Mouse (Mus musculus): ENCODE data around the gene Ehbp1l1.
A peak's percentile ranks its signal among the peaks of the same experiment; 100 is the strongest.
"Not testable (repeated sequence)": the region's sequence is repeated elsewhere in the genome, so short reads cannot be mapped to it uniquely, and the experiment has no call there.

Ehbp1l1 gene

GRCm38 (mm10) chr19:5704801-5705571, 21.1 kb downstream of the Ehbp1l1 start:
- no peak for DNase-seq (ENCODE audit: low spot score)

- no peak for DNase-seq (ENCODE audit: low spot score)
Measured at GRCm38 (mm10) chr19:5704163-5704800, 21.8 kb downstream of the Ehbp1l1 start, which contains the start of gene Kcnk7. Gene Kcnk7, plus strand, starts transcription at chr19:5704367.

- no peak for DNase-seq (ENCODE audit: low spot score)
Measured at GRCm38 (mm10) chr19:5695849-5696462, 30.2 kb downstream of the Ehbp1l1 start.

GRCm38 (mm10) chr19:5693801-5694200, 32.3 kb downstream of the Ehbp1l1 start:
- no peak for DNase-seq (ENCODE audit: low spot score)

GRCm38 (mm10) chr19:5692913-5693396, 33.2 kb downstream of the Ehbp1l1 start:
- DNase-seq (ENCODE audit: low spot score): peak; percentile 50

- no peak for DNase-seq (ENCODE audit: low spot score)
Measured at GRCm38 (mm10) chr19:5692086-5692912, 33.8 kb downstream of the Ehbp1l1 start.

GRCm38 (mm10) chr19:5691601-5692000, 34.5 kb downstream of the Ehbp1l1 start:
- DNase-seq (ENCODE audit: low spot score): no peak

- no peak for DNase-seq (ENCODE audit: low spot score)
Measured at GRCm38 (mm10) chr19:5690343-5690735, 35.8 kb downstream of the Ehbp1l1 start.

- DNase-seq (ENCODE audit: low spot score): peak; percentile 79
Measured at GRCm38 (mm10) chr19:5689565-5690342, 36.4 kb downstream of the Ehbp1l1 start.

- no peak for DNase-seq (ENCODE audit: low spot score)
Measured at GRCm38 (mm10) chr19:5689088-5689428, 37.1 kb downstream of the Ehbp1l1 start.

- DNase-seq (ENCODE audit: low spot score): peak; percentile 98
Measured at GRCm38 (mm10) chr19:5688200-5689087, 37.7 kb downstream of the Ehbp1l1 start, which contains the start of the genes Map3k11 and Pcnx3. Gene Map3k11, plus strand, starts transcription at chr19:5688742. Gene Pcnx3, minus strand, starts transcription at chr19:5688908.

GRCm38 (mm10) chr19:5687738-5688137, 38.4 kb downstream of the Ehbp1l1 start:
- DNase-seq (ENCODE audit: low spot score): no peak

- not testable (repeated sequence) for DNase-seq (ENCODE audit: low spot score)
Measured at GRCm38 (mm10) chr19:5686954-5687353, 39.2 kb downstream of the Ehbp1l1 start.

GRCm38 (mm10) chr19:5686437-5686836, 39.7 kb downstream of the Ehbp1l1 start:
- no peak for DNase-seq (ENCODE audit: low spot score)

- no peak for DNase-seq (ENCODE audit: low spot score)
Measured at GRCm38 (mm10) chr19:5685861-5686260, 40.3 kb downstream of the Ehbp1l1 start.

GRCm38 (mm10) chr19:5685431-5685830, 40.7 kb downstream of the Ehbp1l1 start:
- DNase-seq (ENCODE audit: low spot score): no peak

GRCm38 (mm10) chr19:5684985-5685384, 41.1 kb downstream of the Ehbp1l1 start:
- no peak for DNase-seq (ENCODE audit: low spot score)

- DNase-seq (ENCODE audit: low spot score): no peak
Measured at GRCm38 (mm10) chr19:5684236-5684635, 41.9 kb downstream of the Ehbp1l1 start.

GRCm38 (mm10) chr19:5680432-5680831, 45.7 kb downstream of the Ehbp1l1 start:
- no peak for DNase-seq (ENCODE audit: low spot score)

GRCm38 (mm10) chr19:5668372-5668771, 57.7 kb downstream of the Ehbp1l1 start:
- DNase-seq (ENCODE audit: low spot score): no peak
